Mouse (Mus musculus): ENCODE measurements around the gene Atp6v1g3. TPM values are rescaled to one million over a fixed set of nuclear protein-coding genes. Genes with fewer than 3 reads are reported as not detected.

The Atp6v1g3 gene
- polyA plus RNA-seq, 1 experiment from 2014 or later, result 3.6 TPM

GRCm38 (mm10) chr1:138337417-138337816 lies 63.9 kb downstream of the Atp6v1g3 start:
- no peaks in the 10 kb centered on the region for H3K9me3 ChIP-seq (ENCODE audit: control insufficient read depth, low read length)
- no peaks in the 10 kb centered on the region for H3K27me3 ChIP-seq (ENCODE audit: control insufficient read depth, insufficient read depth, low read length)
- H3K27ac ChIP-seq (replicated peaks; ENCODE audit: low read depth, low read length), result no peak overlapping the region
- no peak overlapping the region for H3K4me2 ChIP-seq (ENCODE audit: low read depth, severe bottlenecking)
- 89% methylated on average over 2 of the region's 2 CpGs for WGBS
- no peak overlapping the region for H3K9ac ChIP-seq (ENCODE audit: low read length)
- H3K4me1 ChIP-seq (ENCODE audit: control insufficient read depth, insufficient read depth, low read length), result no peaks in the 10 kb centered on the region
- no peak overlapping the region for H3K4me3 ChIP-seq (ENCODE audit: low read depth, low read length)
- DNase-seq (ENCODE audit: low spot score), result no peak
- no peaks in the 10 kb centered on the region for H3K36me3 ChIP-seq (ENCODE audit: control insufficient read depth, insufficient read depth, low read length)
- no peak for ATAC-seq (ENCODE audit: insufficient number of reproducible peaks, low FRiP score, low TSS enrichment, low read depth)

Other genes starting within 250 kb of the Atp6v1g3 start
- 0.93 and 1.3 TPM in 2 replicates for gene Ptprc, start 98.0 kb upstream of the Atp6v1g3 start, polyA plus RNA-seq (2014; fragmentation: Nextera tagmentation; extraction: Ambion mirVana)